Mouse (Mus musculus): ENCODE measurements at regions not wholly inside any gene's neighbourhood (a gene's known extent, or its start where the extent isn't known, plus 50 kb on each side); places are given as distances from the start of the nearest gene placed in this dataset.
"Not testable (repeated sequence)": the region's sequence is repeated elsewhere in the genome, so short reads cannot be mapped to it uniquely, and the experiment has no call there.

GRCm38 (mm10) chr13:80992342-80992741 lies 109.2 kb downstream of the Arrdc3 start:
- no peak for TF ChIP-seq EP300 (IDR thresholded peaks at IDR 0.05)
- TF ChIP-seq CTCF (IDR thresholded peaks at IDR 0.05), result no peak
- H3K4me1 ChIP-seq (ENCODE audit: insufficient read depth, low read depth, low read length), result no peaks in the 10 kb centered on the region
- H3K27me3 ChIP-seq (replicated peaks; ENCODE audit: insufficient read depth, low read length), result no peaks in the 10 kb centered on the region
- no peak overlapping the region for H3K27ac ChIP-seq (ENCODE audit: low read length)
- 57% methylated on average over 2 of the region's 2 CpGs for WGBS
- DNase-seq (ENCODE audit: low spot score) (no peak), ATAC-seq (peak; percentile 11; the same call in 1 of the 2 replicates)
- H3K36me3 ChIP-seq (ENCODE audit: insufficient read depth, low read length), result no peaks in the 10 kb centered on the region
- no peak overlapping the region for H3K9ac ChIP-seq (replicated peaks; ENCODE audit: low read depth)
- no peak overlapping the region for H3K4me3 ChIP-seq (ENCODE audit: low read depth, low read length)
- no peaks in the 10 kb centered on the region for H3K9me3 ChIP-seq (ENCODE audit: low read length)
- no peak overlapping the region for H3K4me2 ChIP-seq (replicated peaks; ENCODE audit: low read depth, low read length)

GRCm38 (mm10) chr13:81008864-81009766 lies 125.9 kb downstream of the Arrdc3 start:
- no peak for TF ChIP-seq EP300 (IDR thresholded peaks at IDR 0.05)
- TF ChIP-seq CTCF (IDR thresholded peaks at IDR 0.05), result no peak

GRCm38 (mm10) chr13:81013953-81014352 lies 130.8 kb downstream of the Arrdc3 start:
- Histone ChIP-seq H3K4me3 (ENCODE audit: low read depth, low read length) (no peak overlapping the region), H3K4me2 (replicated peaks; ENCODE audit: low read depth, low read length) (no peak overlapping the region), H3K9me3 (ENCODE audit: low read length) (no peaks in the 10 kb centered on the region), H3K4me1 (ENCODE audit: insufficient read depth, low read depth, low read length) (no peaks in the 10 kb centered on the region), H3K27ac (ENCODE audit: low read length) (no peak overlapping the region), H3K9ac (replicated peaks; ENCODE audit: low read depth) (no peak overlapping the region), H3K27me3 (replicated peaks; ENCODE audit: insufficient read depth, low read length) (no peaks in the 10 kb centered on the region), H3K36me3 (ENCODE audit: insufficient read depth, low read length) (no peaks in the 10 kb centered on the region)
- 77% methylated on average over 1 of the region's 1 CpGs for WGBS
- DNase-seq (ENCODE audit: low spot score) (peak; percentile 66), ATAC-seq (peak; percentile 35)
- no peak for TF ChIP-seq EP300 (IDR thresholded peaks at IDR 0.05)
- TF ChIP-seq CTCF (IDR thresholded peaks at IDR 0.05), result no peak

More at GRCm38 (mm10) chr13:81008864-81009766, 125.9 kb downstream of the Arrdc3 start:
- no peak overlapping the region for H3K4me2 ChIP-seq (replicated peaks; ENCODE audit: low read depth, low read length)
- no peaks in the 10 kb centered on the region for H3K9me3 ChIP-seq (ENCODE audit: low read length)
- H3K36me3 ChIP-seq (ENCODE audit: insufficient read depth, low read length), result no peaks in the 10 kb centered on the region
- no peak overlapping the region for H3K4me3 ChIP-seq (ENCODE audit: low read depth, low read length)
- no peak overlapping the region for H3K27ac ChIP-seq (ENCODE audit: low read length)
- DNase-seq (ENCODE audit: low spot score) (no peak), ATAC-seq (no peak)
- no peak overlapping the region for H3K9ac ChIP-seq (replicated peaks; ENCODE audit: low read depth)
- 41% methylated on average over 5 of the region's 5 CpGs for WGBS
- no peaks in the 10 kb centered on the region for H3K4me1 ChIP-seq (ENCODE audit: insufficient read depth, low read depth, low read length)
- H3K27me3 ChIP-seq (replicated peaks; ENCODE audit: insufficient read depth, low read length), result no peaks in the 10 kb centered on the region

- WGBS, result 59% methylated on average over 3 of the region's 3 CpGs
- no peaks in the 10 kb centered on the region for H3K36me3 ChIP-seq (ENCODE audit: insufficient read depth, low read length)
- DNase-seq (ENCODE audit: low spot score) (peak; percentile 10), ATAC-seq (no peak)
- H3K9ac ChIP-seq (replicated peaks; ENCODE audit: low read depth), result no peak overlapping the region
- no peaks in the 10 kb centered on the region for H3K27me3 ChIP-seq (replicated peaks; ENCODE audit: insufficient read depth, low read length)
- no peak overlapping the region for H3K4me2 ChIP-seq (replicated peaks; ENCODE audit: low read depth, low read length)
- no peak overlapping the region for H3K27ac ChIP-seq (ENCODE audit: low read length)
- H3K4me3 ChIP-seq (ENCODE audit: low read depth, low read length), result no peak overlapping the region
- TF ChIP-seq CTCF (IDR thresholded peaks at IDR 0.05) (no peak), EP300 (IDR thresholded peaks at IDR 0.05) (peak; percentile 19; the same call in 1 of the 2 replicates)
- H3K4me1 ChIP-seq (ENCODE audit: insufficient read depth, low read depth, low read length), result no peaks in the 10 kb centered on the region
- no peaks in the 10 kb centered on the region for H3K9me3 ChIP-seq (ENCODE audit: low read length)
These were observed 137.0 kb downstream of the Arrdc3 start for GRCm38 (mm10) chr13:81020106-81020747.

GRCm38 (mm10) chr13:81020811-81021210 lies 137.6 kb downstream of the Arrdc3 start:
- DNase-seq (ENCODE audit: low spot score) (no peak), ATAC-seq (no peak)
- Histone ChIP-seq H3K4me3 (ENCODE audit: low read depth, low read length) (no peak overlapping the region), H3K27me3 (replicated peaks; ENCODE audit: insufficient read depth, low read length) (no peaks in the 10 kb centered on the region), H3K36me3 (ENCODE audit: insufficient read depth, low read length) (no peaks in the 10 kb centered on the region), H3K4me2 (replicated peaks; ENCODE audit: low read depth, low read length) (no peak overlapping the region), H3K4me1 (ENCODE audit: insufficient read depth, low read depth, low read length) (no peaks in the 10 kb centered on the region), H3K9ac (replicated peaks; ENCODE audit: low read depth) (no peak overlapping the region), H3K9me3 (ENCODE audit: low read length) (no peaks in the 10 kb centered on the region), H3K27ac (ENCODE audit: low read length) (no peak overlapping the region)
- TF ChIP-seq EP300 (IDR thresholded peaks at IDR 0.05) (no peak), CTCF (IDR thresholded peaks at IDR 0.05) (no peak)
- 87% methylated on average over 2 of the region's 2 CpGs for WGBS

- Histone ChIP-seq H3K4me1 (ENCODE audit: insufficient read depth, low read depth, low read length) (no peaks in the 10 kb centered on the region), H3K4me3 (ENCODE audit: low read depth, low read length) (no peak overlapping the region), H3K9ac (replicated peaks; ENCODE audit: low read depth) (no peak overlapping the region), H3K27me3 (replicated peaks; ENCODE audit: insufficient read depth, low read length) (no peaks in the 10 kb centered on the region), H3K9me3 (ENCODE audit: low read length) (no peaks in the 10 kb centered on the region), H3K27ac (ENCODE audit: low read length) (no peak overlapping the region), H3K36me3 (ENCODE audit: insufficient read depth, low read length) (no peaks in the 10 kb centered on the region), H3K4me2 (replicated peaks; ENCODE audit: low read depth, low read length) (no peak overlapping the region)
- no peak for TF ChIP-seq CTCF (IDR thresholded peaks at IDR 0.05)
- no peak for TF ChIP-seq EP300 (IDR thresholded peaks at IDR 0.05)
- ATAC-seq, result no peak
- DNase-seq (ENCODE audit: low spot score), result no peak
- WGBS, result 64% methylated on average over 1 of the region's 1 CpGs
These were observed 139.2 kb downstream of the Arrdc3 start for GRCm38 (mm10) chr13:81022410-81022809.

GRCm38 (mm10) chr13:81025241-81025760 lies 142.1 kb downstream of the Arrdc3 start:
- H3K9ac ChIP-seq (replicated peaks; ENCODE audit: low read depth); H3K9me3 ChIP-seq (ENCODE audit: low read length); ATAC-seq; H3K27ac ChIP-seq (ENCODE audit: low read length); H3K36me3 ChIP-seq (ENCODE audit: insufficient read depth, low read length); H3K27me3 ChIP-seq (replicated peaks; ENCODE audit: insufficient read depth, low read length); H3K4me1 ChIP-seq (ENCODE audit: insufficient read depth, low read depth, low read length); DNase-seq (ENCODE audit: low spot score); H3K4me2 ChIP-seq (replicated peaks; ENCODE audit: low read depth, low read length); H3K4me3 ChIP-seq (ENCODE audit: low read depth, low read length): not testable (repeated sequence)
- 92% methylated on average over 13 of the region's 14 CpGs for WGBS

Data from lung, postnatal 0 days (tissue).